Mouse (Mus musculus) heart, adult 2 months (tissue): ENCODE data around the gene Zbtb5. TPM values are rescaled to one million over a fixed set of nuclear protein-coding genes. Genes with fewer than 3 reads are reported as not detected.
A peak's percentile ranks its signal among the peaks of the same experiment; 100 is the strongest.
"Not testable (repeated sequence)": the region's sequence is repeated elsewhere in the genome, so short reads cannot be mapped to it uniquely, and the experiment has no call there.

ENCODE experiments used
- DNase-seq, 2 experiments: peaks; one replicate each; pipeline ENCODE4 v3.0.0; 2021
- H3K27ac ChIP-seq: fragments of 200-600 bp; 2 replicates; pipeline ENCODE4 v1.8.1; 2022
- H3K27me3 ChIP-seq: fragments of 200-500 bp; 2 replicates; pipeline ENCODE4 v1.6.1; 2012; ENCODE audit warnings: mild to moderate bottlenecking, low read length, inconsistent platforms, mixed read lengths; ENCODE audit not compliant: control insufficient read depth, insufficient read depth
- H3K36me3 ChIP-seq: fragments of 200-500 bp; 2 replicates; pipeline ENCODE4 v1.6.1; 2012; ENCODE audit warnings: low read length, inconsistent platforms; ENCODE audit not compliant: control insufficient read depth, insufficient read depth
- H3K4me1 ChIP-seq: fragments of 200-500 bp; 2 replicates; pipeline ENCODE4 v1.6.1; 2011; ENCODE audit warnings: low read length; ENCODE audit not compliant: control insufficient read depth, insufficient read depth
- H3K4me3 ChIP-seq: fragments of 200-600 bp; 2 replicates; pipeline ENCODE4 v1.8.1; 2022
- H3K79me2 ChIP-seq: fragments of 200-500 bp; replicated peaks from 2 replicates; pipeline ENCODE4 v1.6.1; 2012; ENCODE audit warnings: mild to moderate bottlenecking, inconsistent platforms, low read length, moderate library complexity, mixed read lengths; ENCODE audit not compliant: control insufficient read depth, insufficient read depth
- H3K9ac ChIP-seq: fragments of 200-500 bp; 2 replicates; pipeline ENCODE4 v1.6.1; 2012; ENCODE audit warnings: low read depth, mild to moderate bottlenecking, control low read depth, inconsistent platforms, low read length, mixed read lengths
- CTCF ChIP-seq: fragments of 200-600 bp; IDR thresholded peaks from 2 replicates; pipeline ENCODE4 v1.8.1; 2022; ENCODE audit warnings: antibody characterized with exemption, mild to moderate bottlenecking, moderate library complexity
- EP300 ChIP-seq: fragments of 200-500 bp; IDR thresholded peaks from 2 replicates; pipeline ENCODE4 v1.6.1; 2011; ENCODE audit warnings: low read depth, low read length, control low read depth; ENCODE audit not compliant: insufficient read depth
- POLR2A ChIP-seq: fragments of 200-500 bp; IDR thresholded peaks from 2 replicates; pipeline ENCODE4 v1.6.1; 2011; ENCODE audit warnings: mild to moderate bottlenecking, low read depth, low read length, control low read depth; ENCODE audit not compliant: insufficient read depth
- WGBS: fragments of 180-500 bp; shearing (Covaris S2); methylation state at CpG from one replicate; pipeline ENCODE4 v1.1.7; 2018; 5-methylcytosine and 5-hydroxymethylcytosine counted together
- intact Hi-C: fragments of 180-260 bp; cut with DNase I; formaldehyde crosslinking; loops from one replicate; pipeline ENCODE4 v1.15.1; 2025
- polyA plus RNA-seq: library from polyadenylated mRNA; depleted of rRNA; stranded (reverse); fragments of >200 nt; gene quantifications from 2 replicates; pipeline ENCODE4 v1.2.3, GENCODE M21; 2012
- total RNA-seq, 2 experiments: library from RNA; stranded (reverse); gene quantifications; 2 replicates each; pipeline ENCODE4 v1.2.3; 2021

The Zbtb5 gene
- total and polyA plus RNA-seq, 3 experiments = 3.8 to 5.8 (median 5.4) TPM

GRCm38 (mm10) chr4:45005452-45005851 is 6.8 kb downstream of the Zbtb5 start:
- no peak overlapping the region for H3K4me3 ChIP-seq
- DNase-seq = peak in 1 of 2 experiments; percentile 18

GRCm38 (mm10) chr4:45000001-45000400 is 12.2 kb downstream of the Zbtb5 start:
- H3K4me3 ChIP-seq = no peak overlapping the region
- H3K27ac ChIP-seq = no peak overlapping the region
- H3K4me1 ChIP-seq = no peaks in the 10 kb centered on the region
- DNase-seq = no peak
- H3K27me3 ChIP-seq = no peaks in the 10 kb centered on the region
- 75% methylated on average over 6 of the region's 6 CpGs for WGBS
- intact Hi-C loops = no loop called here
- TF ChIP-seq CTCF (no peak), POLR2A (no peak), EP300 (no peak)
- no peaks in the 10 kb centered on the region for H3K36me3 ChIP-seq
- no peak overlapping the region for H3K9ac ChIP-seq
- H3K79me2 ChIP-seq = no peaks in the 10 kb centered on the region

More at GRCm38 (mm10) chr4:45005452-45005851, 6.8 kb downstream of the Zbtb5 start:
- 27% methylated on average over 3 of the region's 3 CpGs for WGBS
- intact Hi-C loops = no loop called here
- Histone ChIP-seq H3K36me3 (no peaks in the 10 kb centered on the region), H3K79me2 (peaks cover 2% of the 10 kb centered on the region; the same call in 1 of the 2 replicates), H3K27ac (peak overlapping the region; percentile 11; the same call in 1 of the 2 replicates), H3K9ac (no peak overlapping the region), H3K4me1 (peaks cover 1% of the 10 kb centered on the region; the same call in 1 of the 2 replicates), H3K27me3 (no peaks in the 10 kb centered on the region)
- TF ChIP-seq POLR2A (no peak), CTCF (no peak), EP300 (no peak)

DNA sequence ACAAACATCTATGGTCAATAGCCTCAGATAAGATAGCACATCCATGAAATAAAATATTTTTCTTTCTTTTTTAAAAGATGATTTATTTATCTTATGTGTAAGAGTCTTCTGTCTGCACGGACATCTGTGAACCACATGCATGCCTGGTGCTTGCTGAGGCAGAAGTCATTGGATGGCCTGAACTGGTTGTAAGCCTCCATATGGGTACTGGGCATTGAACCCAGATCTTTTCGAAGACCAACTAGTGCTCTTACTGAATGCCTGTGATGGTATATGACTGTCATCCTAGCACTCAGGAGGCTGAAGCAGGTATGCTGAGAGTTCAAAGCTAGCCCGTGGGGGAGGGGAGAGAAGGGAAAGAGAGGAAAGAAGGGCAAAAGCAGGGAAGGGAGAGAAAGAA is 14.1 kb downstream of the Zbtb5 start:
- no peak overlapping the region for H3K4me3 ChIP-seq
- intact Hi-C loops = no loop called here
- H3K36me3 ChIP-seq = no peaks in the 10 kb centered on the region
- H3K27ac ChIP-seq = no peak overlapping the region
- no peaks in the 10 kb centered on the region for H3K79me2 ChIP-seq
- no peaks in the 10 kb centered on the region for H3K4me1 ChIP-seq
- no peak for DNase-seq
- H3K27me3 ChIP-seq = no peaks in the 10 kb centered on the region
- no peak overlapping the region for H3K9ac ChIP-seq
- 78% methylated on average over 3 of the region's 3 CpGs for WGBS
- TF ChIP-seq EP300 = no peak
- TF ChIP-seq POLR2A = no peak
- no peak for TF ChIP-seq CTCF

DNA sequence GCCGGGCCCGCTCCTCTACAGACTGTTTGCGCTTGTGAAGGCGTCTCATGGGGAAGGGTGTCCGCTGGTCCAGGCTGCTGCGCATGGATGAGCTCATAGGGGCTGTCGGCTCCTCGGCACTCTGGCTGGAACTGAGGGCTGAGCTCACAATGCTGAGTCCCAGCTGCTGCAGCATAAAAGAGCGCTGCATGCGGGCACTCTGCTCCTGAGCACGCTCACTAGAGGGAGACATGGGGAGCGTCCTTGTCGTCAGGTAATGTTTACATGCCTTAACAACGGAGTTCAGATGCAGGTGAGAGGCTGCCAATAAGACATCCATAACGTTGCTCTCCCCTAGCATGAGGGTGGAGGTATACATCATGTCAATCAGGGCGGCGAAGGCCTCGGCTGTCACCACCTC is 17.4 kb downstream of the Zbtb5 start:
- intact Hi-C loops = no loop called here
- no peaks in the 10 kb centered on the region for H3K79me2 ChIP-seq
- H3K27me3 ChIP-seq = no peaks in the 10 kb centered on the region
- TF ChIP-seq POLR2A = no peak
- TF ChIP-seq CTCF = no peak
- TF ChIP-seq EP300 = no peak
- 87% methylated on average over 18 of the region's 18 CpGs for WGBS
- no peak overlapping the region for H3K9ac ChIP-seq
- no peak for DNase-seq
- no peaks in the 10 kb centered on the region for H3K4me1 ChIP-seq
- H3K27ac ChIP-seq = no peak overlapping the region
- no peaks in the 10 kb centered on the region for H3K36me3 ChIP-seq
- H3K4me3 ChIP-seq = no peak overlapping the region

DNA sequence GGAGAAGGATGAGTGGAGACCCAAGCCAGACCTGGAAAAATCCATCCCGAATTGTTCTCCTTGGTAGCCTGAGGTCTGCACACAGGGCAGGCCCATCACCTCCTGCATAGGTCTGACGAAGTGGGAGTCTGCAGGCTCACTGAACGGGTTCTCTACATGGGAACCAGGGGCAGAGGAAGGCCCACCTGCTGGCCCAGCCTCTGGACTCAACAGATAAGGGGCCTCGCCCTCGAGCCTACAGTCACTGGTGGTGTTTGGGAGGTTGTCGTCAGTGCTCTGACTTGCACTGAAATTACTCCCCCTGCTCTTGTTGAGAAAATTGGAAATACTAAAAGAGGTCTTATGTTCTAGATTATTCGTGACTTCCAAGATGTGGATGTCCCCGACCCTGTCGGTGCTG is 18.4 kb downstream of the Zbtb5 start:
- Histone ChIP-seq H3K4me1 (no peaks in the 10 kb centered on the region), H3K27ac (no peak overlapping the region), H3K4me3 (no peak overlapping the region), H3K79me2 (no peaks in the 10 kb centered on the region), H3K27me3 (no peaks in the 10 kb centered on the region), H3K36me3 (no peaks in the 10 kb centered on the region), H3K9ac (no peak overlapping the region)
- intact Hi-C loops = no loop called here
- WGBS = 88% methylated on average over 9 of the region's 9 CpGs
- no peak for TF ChIP-seq CTCF
- no peak for TF ChIP-seq POLR2A
- TF ChIP-seq EP300 = no peak
- DNase-seq = no peak

GRCm38 (mm10) chr4:44993179-44993578 is 19.0 kb downstream of the Zbtb5 start:
- DNase-seq, H3K9ac ChIP-seq, H3K27ac ChIP-seq, H3K4me1 ChIP-seq, H3K4me3 ChIP-seq, H3K36me3 ChIP-seq, intact Hi-C loops, H3K79me2 ChIP-seq, H3K27me3 ChIP-seq: not testable (repeated sequence)
- WGBS = 88% methylated on average over 14 of the region's 14 CpGs

GRCm38 (mm10) chr4:44992330-44992729 is 19.9 kb downstream of the Zbtb5 start:
- H3K4me1 ChIP-seq, H3K9ac ChIP-seq, H3K4me3 ChIP-seq, DNase-seq, H3K79me2 ChIP-seq, intact Hi-C loops, H3K27ac ChIP-seq, H3K27me3 ChIP-seq, H3K36me3 ChIP-seq: not testable (repeated sequence)
- 86% methylated on average over 11 of the region's 11 CpGs for WGBS
